Mouse (Mus musculus) kidney, adult 2 months (tissue): ENCODE measurements around the gene Batf3. TPM values are rescaled to one million over a fixed set of nuclear protein-coding genes. Genes with fewer than 3 reads are reported as not detected.

Experiments
- DNase-seq: peaks from one replicate; pipeline ENCODE4 v3.0.0; 2021
- H3K27ac ChIP-seq: fragments of 200-500 bp; 2 replicates; pipeline ENCODE4 v1.5.1; 2012; ENCODE audit warnings: low read depth, low read length, control low read depth, inconsistent platforms; ENCODE audit not compliant: insufficient read depth
- H3K27me3 ChIP-seq: fragments of 200-500 bp; replicated peaks from 2 replicates; pipeline ENCODE4 v1.6.1; 2012; ENCODE audit warnings: mild to moderate bottlenecking, moderate library complexity, low read length, inconsistent platforms; ENCODE audit not compliant: control insufficient read depth, insufficient read depth
- H3K36me3 ChIP-seq: fragments of 200-500 bp; 2 replicates; pipeline ENCODE4 v1.6.1; 2012; ENCODE audit warnings: mild to moderate bottlenecking, moderate library complexity, low read length, inconsistent platforms; ENCODE audit not compliant: control insufficient read depth, insufficient read depth
- H3K4me1 ChIP-seq: fragments of 200-500 bp; 2 replicates; pipeline ENCODE4 v1.6.1; 2011; ENCODE audit warnings: low read length; ENCODE audit not compliant: control insufficient read depth, insufficient read depth
- H3K4me3 ChIP-seq: fragments of 200-500 bp; 2 replicates; pipeline ENCODE4 v1.5.1; 2011; ENCODE audit warnings: mild to moderate bottlenecking, low read depth, low read length, control low read depth; ENCODE audit not compliant: insufficient read depth
- CTCF ChIP-seq: fragments of 200-500 bp; conservative IDR thresholded peaks from 2 replicates; pipeline ENCODE4 v1.5.1; 2011; ENCODE audit warnings: low read depth, mild to moderate bottlenecking, control low read depth, low read length, moderate library complexity, mixed read lengths; ENCODE audit not compliant: insufficient read depth, insufficient read length
- POLR2A ChIP-seq: fragments of 200-500 bp; IDR thresholded peaks from one replicate; pipeline ENCODE4 v1.6.1; 2011; ENCODE audit warnings: low read depth, low read length, control low read depth
- WGBS: fragments of 180-500 bp; shearing (Covaris S2); methylation state at CpG from one replicate; pipeline ENCODE4 v1.1.7; 2018; 5-methylcytosine and 5-hydroxymethylcytosine counted together
- polyA plus RNA-seq: library from polyadenylated mRNA; depleted of rRNA; stranded (reverse); fragments of >200 nt; gene quantifications from 2 replicates; pipeline ENCODE4 v1.2.3, GENCODE M21; 2012

Batf3 gene
- polyA plus RNA-seq, 1 experiment, result 4.9 TPM

- DNase-seq, result peak; percentile 10
- WGBS, result 52% methylated on average over 8 of the region's 8 CpGs
- Histone ChIP-seq H3K4me1 (no peaks in the 10 kb centered on the region), H3K27ac (no peak overlapping the region), H3K4me3 (no peak overlapping the region), H3K27me3 (no peaks in the 10 kb centered on the region), H3K36me3 (no peaks in the 10 kb centered on the region)
- TF ChIP-seq POLR2A (no peak), CTCF (no peak)
These were observed 13.5 kb downstream of the Batf3 start for GRCm38 (mm10) chr1:191111146-191111545.

DNA sequence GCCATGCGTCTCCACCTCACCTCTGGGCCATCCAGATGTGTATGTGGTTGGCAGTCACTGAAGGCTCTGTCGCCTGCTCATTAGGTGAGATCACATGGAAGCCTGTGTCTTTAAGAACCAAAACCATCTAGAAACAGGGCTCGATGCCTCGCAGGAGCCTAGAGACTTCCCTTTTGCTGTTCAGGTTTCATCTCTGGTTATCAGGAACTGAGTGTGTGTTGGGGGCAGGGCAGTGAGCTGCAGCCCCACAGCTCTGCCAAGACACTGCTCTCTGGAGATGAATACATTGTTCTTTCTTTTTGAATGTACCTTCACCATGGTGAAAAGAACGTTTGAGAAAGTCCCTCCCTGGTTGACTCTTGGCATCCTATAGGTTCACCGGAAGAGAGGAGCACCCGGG, 17.2 kb downstream of the Batf3 start:
- no peaks in the 10 kb centered on the region for H3K36me3 ChIP-seq
- TF ChIP-seq POLR2A, result no peak
- no peak for TF ChIP-seq CTCF
- no peaks in the 10 kb centered on the region for H3K4me1 ChIP-seq
- H3K4me3 ChIP-seq, result no peak overlapping the region
- no peaks in the 10 kb centered on the region for H3K27me3 ChIP-seq
- 73% methylated on average over 7 of the region's 7 CpGs for WGBS
- no peak overlapping the region for H3K27ac ChIP-seq
- peak; percentile 14 for DNase-seq

GRCm38 (mm10) chr1:191115514-191116238, 18.0 kb downstream of the Batf3 start:
- Histone ChIP-seq H3K4me1 (no peaks in the 10 kb centered on the region), H3K27ac (no peak overlapping the region), H3K4me3 (no peak overlapping the region), H3K27me3 (no peaks in the 10 kb centered on the region), H3K36me3 (no peaks in the 10 kb centered on the region)
- DNase-seq, result peak; percentile 12
- no peak for TF ChIP-seq CTCF
- no peak for TF ChIP-seq POLR2A
- 91% methylated on average over 11 of the region's 11 CpGs for WGBS

DNA sequence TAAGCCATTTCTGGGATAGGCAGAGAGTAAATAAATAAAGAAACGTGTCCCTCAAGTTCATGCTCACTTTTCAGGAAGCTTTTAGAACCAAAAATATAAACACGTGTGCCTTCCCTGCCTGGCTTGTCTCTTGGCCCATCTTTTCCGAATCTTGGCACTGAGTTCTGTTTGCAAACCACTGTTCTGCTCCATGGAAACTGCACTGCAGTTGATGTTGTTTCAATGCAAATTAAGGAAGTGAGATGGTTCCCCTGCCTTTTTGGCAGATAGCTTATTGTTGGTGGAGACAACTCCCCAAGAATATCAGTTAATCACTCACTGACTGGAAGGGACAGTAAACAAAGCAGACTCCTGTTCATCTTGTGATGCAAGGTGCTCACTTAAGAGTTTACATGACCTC, 25.1 kb downstream of the Batf3 start:
- Histone ChIP-seq H3K27me3 (no peaks in the 10 kb centered on the region), H3K4me3 (no peak overlapping the region), H3K4me1 (no peaks in the 10 kb centered on the region), H3K27ac (no peak overlapping the region), H3K36me3 (no peaks in the 10 kb centered on the region)
- peak; percentile 17 for DNase-seq
- TF ChIP-seq CTCF (no peak), POLR2A (no peak)
- WGBS, result 49% methylated on average over 3 of the region's 3 CpGs

- WGBS, result 85% methylated on average over 2 of the region's 2 CpGs
- no peaks in the 10 kb centered on the region for H3K27me3 ChIP-seq
- H3K4me1 ChIP-seq, result no peaks in the 10 kb centered on the region
- no peaks in the 10 kb centered on the region for H3K36me3 ChIP-seq
- H3K27ac ChIP-seq, result no peak overlapping the region
- TF ChIP-seq POLR2A (no peak), CTCF (no peak)
- no peak for DNase-seq
- H3K4me3 ChIP-seq, result no peak overlapping the region
These were observed 26.0 kb downstream of the Batf3 start for GRCm38 (mm10) chr1:191123696-191124095.

GRCm38 (mm10) chr1:191124288-191124687, 26.6 kb downstream of the Batf3 start:
- Histone ChIP-seq H3K4me1 (no peaks in the 10 kb centered on the region), H3K4me3 (no peak overlapping the region), H3K27me3 (no peaks in the 10 kb centered on the region), H3K36me3 (no peaks in the 10 kb centered on the region), H3K27ac (no peak overlapping the region)
- WGBS, result 68% methylated on average over 4 of the region's 4 CpGs
- no peak for DNase-seq
- TF ChIP-seq CTCF (no peak), POLR2A (no peak)

- H3K4me3 ChIP-seq, result peak overlapping the region; percentile 2; the same call in 1 of the 2 replicates
- no peaks in the 10 kb centered on the region for H3K36me3 ChIP-seq
- H3K4me1 ChIP-seq, result no peaks in the 10 kb centered on the region
- DNase-seq, result peak; percentile 60
- H3K27ac ChIP-seq, result no peak overlapping the region
- H3K27me3 ChIP-seq, result no peaks in the 10 kb centered on the region
- TF ChIP-seq CTCF (peak; percentile 75), POLR2A (no peak)
- 15% methylated on average over 38 of the region's 38 CpGs for WGBS
These were observed 28.4 kb downstream of the Batf3 start for GRCm38 (mm10) chr1:191125811-191126638.
